Mouse (Mus musculus) layer of hippocampus, adult 11-12 months (tissue): ENCODE measurements around the gene Myzap.
A peak's percentile ranks its signal among the peaks of the same experiment; 100 is the strongest.

Experiments
- DNase-seq: peaks from one replicate; pipeline ENCODE4 v3.0.0; 2022; ENCODE audit warnings: low spot score

Gene Myzap

DNA sequence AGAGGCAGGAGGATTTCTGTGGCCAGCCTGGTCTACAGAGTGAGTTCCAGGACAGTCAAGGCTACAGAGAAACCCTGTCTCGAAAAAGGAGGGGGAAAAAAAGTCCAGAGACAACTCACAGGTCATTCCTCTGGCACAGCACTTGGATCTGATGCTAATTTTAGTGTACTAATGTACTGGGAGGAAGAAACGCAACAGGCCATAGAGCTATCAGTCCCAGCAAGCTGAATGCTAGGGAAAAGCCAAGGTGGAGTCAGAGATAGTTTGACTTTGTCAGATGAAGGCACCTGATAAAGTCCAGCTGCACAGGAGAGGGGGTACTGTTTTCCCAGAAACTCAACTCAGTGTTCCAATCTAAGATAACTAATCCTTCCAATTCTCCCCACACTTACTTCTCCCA is 111.9 kb downstream of the Myzap start:
- DNase-seq = no peak

DNA sequence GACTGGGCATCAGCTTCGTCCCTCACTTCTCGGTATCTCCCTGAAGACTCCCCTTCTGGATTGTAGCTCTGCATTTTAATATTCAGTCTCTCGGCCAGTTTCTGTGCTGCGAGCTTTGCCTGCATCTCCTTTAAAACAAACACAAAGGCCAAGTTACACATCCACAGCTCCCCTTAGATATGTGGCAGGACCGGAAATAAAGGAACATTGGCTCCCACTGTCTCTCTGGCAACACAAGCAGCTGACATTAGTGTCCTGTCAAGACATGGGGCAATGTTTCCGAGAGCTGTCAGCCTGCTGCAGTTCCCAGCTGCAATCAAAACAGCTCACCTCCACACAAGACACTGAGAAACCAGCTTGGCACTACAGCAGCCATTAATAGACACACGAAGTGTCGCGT is 112.7 kb downstream of the Myzap start:
- no peak for DNase-seq

DNA sequence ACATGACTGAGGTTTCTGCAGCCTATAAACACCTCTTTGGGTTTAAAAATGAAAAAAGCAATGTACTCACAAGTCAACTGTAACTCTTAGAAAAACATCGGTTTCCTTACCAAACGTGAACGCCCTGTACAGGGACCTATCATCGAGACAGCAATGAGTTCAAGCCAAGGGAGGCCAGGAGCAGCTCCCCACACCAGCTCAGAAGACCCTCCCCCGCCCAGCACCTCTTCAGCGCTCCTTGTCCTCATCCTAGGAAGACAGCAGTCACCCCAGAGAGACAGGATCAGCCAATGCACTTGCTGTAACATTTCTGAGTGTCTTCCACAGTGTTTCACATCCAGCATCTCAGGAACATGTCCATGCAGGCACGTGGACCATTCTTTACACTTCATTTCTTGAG is 113.6 kb downstream of the Myzap start:
- DNase-seq = no peak

- no peak for DNase-seq
Measured at GRCm38 (mm10) chr9:71476601-71477000, 115.6 kb downstream of the Myzap start.

DNA sequence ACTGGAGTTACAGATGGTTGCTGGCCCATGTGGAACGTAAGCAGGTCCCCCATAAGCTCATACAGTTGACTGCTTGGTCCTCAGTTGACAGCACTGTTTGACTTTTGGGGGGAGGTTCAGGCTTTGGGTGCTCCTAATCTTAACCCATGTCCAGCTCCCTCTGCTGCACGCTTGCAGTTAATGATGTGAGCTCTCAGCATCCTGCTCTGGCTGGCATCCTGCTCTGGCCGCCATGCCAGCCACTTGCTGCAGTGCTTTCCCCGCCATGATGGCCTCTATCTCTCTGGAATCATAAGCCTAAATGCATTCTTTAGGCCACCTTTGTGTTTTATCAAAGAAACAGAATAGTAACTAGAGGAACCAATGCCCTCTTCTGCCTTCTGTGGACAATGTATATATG is 116.6 kb downstream of the Myzap start:
- DNase-seq = no peak

DNA sequence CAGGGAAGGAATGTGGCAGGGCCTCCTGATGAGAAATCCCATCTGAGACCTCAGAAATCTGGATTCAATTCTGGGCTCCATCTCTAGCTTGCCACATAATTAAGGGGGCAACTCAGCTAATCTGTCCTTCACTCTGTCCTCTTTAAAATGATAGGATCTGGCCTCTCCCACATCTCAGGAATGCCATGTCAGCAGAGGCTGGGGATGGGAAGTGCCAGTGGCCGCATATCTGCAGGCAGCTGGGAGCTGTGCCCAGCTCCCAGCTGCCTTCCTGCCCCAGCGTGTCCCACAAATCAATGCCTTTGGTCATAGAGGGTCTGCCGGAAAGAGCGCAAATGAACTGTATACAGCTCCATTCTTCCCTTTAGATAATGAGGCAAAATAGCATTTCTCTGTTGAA is 124.7 kb downstream of the Myzap start:
- no peak for DNase-seq

DNA sequence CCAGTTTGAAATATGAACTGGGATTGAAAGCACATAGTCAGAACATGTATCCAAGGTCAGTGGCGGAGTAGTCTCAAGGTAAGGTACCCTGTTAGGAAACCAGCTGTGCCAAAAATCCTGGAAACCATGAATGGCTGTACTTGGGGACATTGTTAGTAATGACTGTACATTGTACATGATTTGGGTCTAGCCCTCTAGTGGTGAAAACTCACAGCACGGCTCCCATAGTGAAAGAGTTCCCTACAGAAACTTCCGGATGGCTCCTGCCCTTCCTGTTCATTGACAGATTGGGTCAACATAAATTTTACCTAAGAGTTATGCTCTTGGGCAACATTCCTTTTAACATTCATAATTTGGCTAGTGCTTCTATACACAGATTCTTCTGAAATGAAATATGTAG is 126.0 kb downstream of the Myzap start:
- peak; percentile 20 for DNase-seq

GRCm38 (mm10) chr9:71463072-71463667 is 129.0 kb downstream of the Myzap start:
- DNase-seq = no peak

- DNase-seq = no peak
Measured at GRCm38 (mm10) chr9:71456738-71457137, 135.4 kb downstream of the Myzap start.
